Mouse (Mus musculus) T-cell, adult 66 days (primary cell): Measurements from ENCODE around the gene Sept9. TPM values are rescaled to one million over a fixed set of nuclear protein-coding genes. Genes with fewer than 3 reads are reported as not detected.

Experiments used
- total RNA-seq, 2 experiments: library from RNA; stranded (reverse); gene quantifications; 3 replicates in 1 of 2; 4 replicates in 1 of 2; pipeline ENCODE4 v1.2.4; 2023

Gene Sept9
- 100 to 1,000 TPM; 266 to 267 TPM for total RNA-seq

DNA sequence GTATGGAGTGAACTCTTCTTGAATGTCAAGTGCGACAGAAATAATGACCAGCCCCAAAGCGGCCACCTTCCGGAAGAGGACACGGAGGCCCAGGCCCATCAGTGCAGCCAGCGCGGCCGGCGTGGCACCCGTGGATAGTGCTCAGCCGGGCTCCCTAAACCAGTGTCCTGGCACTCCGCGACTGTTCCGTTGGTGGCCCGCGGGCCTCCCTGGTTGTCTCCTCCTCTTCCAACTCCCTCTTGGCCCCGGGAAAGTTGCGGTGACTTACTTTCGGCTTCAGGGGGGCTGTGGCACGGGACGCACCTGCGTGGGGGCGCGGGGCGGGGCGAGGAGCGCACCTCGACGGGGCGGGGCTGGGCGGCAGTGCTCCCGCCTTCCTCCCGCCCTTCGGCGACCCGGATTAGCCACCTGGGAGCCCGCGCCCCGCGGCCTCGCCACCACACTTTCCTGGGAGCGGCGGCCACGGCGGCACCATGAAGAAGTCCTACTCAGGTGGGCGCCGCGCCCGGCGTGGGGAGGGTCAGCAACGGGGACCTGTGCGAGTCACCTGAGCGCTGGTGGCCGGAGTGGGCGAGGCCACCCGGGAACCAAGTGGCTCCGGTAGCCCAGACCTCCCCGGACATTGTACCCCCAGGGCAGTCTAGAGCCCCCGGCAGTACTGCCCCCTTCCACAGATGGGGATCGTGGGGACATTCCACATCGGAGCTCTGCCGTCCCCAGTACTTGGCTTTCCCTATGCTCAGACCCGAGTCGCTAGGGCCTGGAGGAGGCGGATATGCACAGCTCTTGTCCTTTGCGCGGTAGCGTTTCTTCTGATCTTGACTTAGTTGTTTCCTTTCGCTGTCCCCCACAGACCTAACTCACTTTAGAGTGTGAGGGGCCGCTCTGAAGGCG is at the start of gene Sept9:
Gene Sept9, plus strand, starts transcription at position 380 of the 894 bp plus-strand sequence.

Other genes starting within 250 kb of the Sept9 start
- 10 to 100 TPM; 25.8 to 27.7 TPM for gene Sec14l1, start 84.5 kb upstream of the Sept9 start, total RNA-seq